Mouse (Mus musculus) CH12.LX (cell line): ENCODE measurements around the gene Fnbp1. TPM values are rescaled to one million over a fixed set of nuclear protein-coding genes. Genes with fewer than 3 reads are reported as not detected.
A peak's percentile ranks its signal among the peaks of the same experiment; 100 is the strongest.
"Not testable (repeated sequence)": the region's sequence is repeated elsewhere in the genome, so short reads cannot be mapped to it uniquely, and the experiment has no call there.

ENCODE experiments used
- DNase-seq: peaks from one replicate; pipeline ENCODE4 v3.0.0-alpha.2; 2013; ENCODE audit errors: extremely low read depth
- H3K27ac ChIP-seq: 2 replicates; pipeline ENCODE4 v1.5.1; 2012; ENCODE audit warnings: low read depth, mild to moderate bottlenecking, control low read depth, moderate library complexity; ENCODE audit not compliant: insufficient read depth
- H3K27me3 ChIP-seq: replicated peaks from 2 replicates; pipeline ENCODE3; 2012; ENCODE audit warnings: inconsistent platforms
- H3K36me3 ChIP-seq, 2 experiments: replicated peaks in 1 of 2; 2 replicates each; pipeline versions ENCODE3 to v1.6.1; 2012; ENCODE audit warnings: inconsistent platforms in 1 of 2, low read length in 1 of 2, mild to moderate bottlenecking in 1 of 2, mixed read lengths in 1 of 2, moderate library complexity in 1 of 2; ENCODE audit not compliant: control insufficient read depth in 1 of 2, insufficient read depth in 1 of 2
- H3K4me1 ChIP-seq, 2 experiments: 2 replicates each; pipeline ENCODE4 v1.6.1; 2012; ENCODE audit warnings: inconsistent platforms in 1 of 2, moderate library complexity in 1 of 2; ENCODE audit not compliant: insufficient read depth in 2 of 2, control insufficient read depth in 1 of 2
- H3K4me2 ChIP-seq: 2 replicates; pipeline ENCODE4 v1.6.1; 2012; ENCODE audit warnings: low read depth, mild to moderate bottlenecking, control low read depth; ENCODE audit not compliant: poor library complexity, insufficient read depth, severe bottlenecking
- H3K4me3 ChIP-seq, 3 experiments: fragments of 150-350 bp in 1 of 3; sonication (generic) in 1 of 3; replicated peaks in 1 of 3; 2 replicates each; pipeline versions ENCODE3 to v1.5.1; 2011 to 2012; ENCODE audit warnings: low read depth in 2 of 3, low read length in 2 of 3, mild to moderate bottlenecking in 2 of 3, moderate library complexity in 2 of 3, control low read depth in 1 of 3, improper control_type of control experiment in 1 of 3, inconsistent platforms in 1 of 3, mixed read lengths in 1 of 3; ENCODE audit not compliant: poor library complexity in 1 of 3
- H3K79me2 ChIP-seq: replicated peaks from 2 replicates; pipeline ENCODE4 v1.6.1; 2012; ENCODE audit warnings: mild to moderate bottlenecking, moderate library complexity; ENCODE audit not compliant: control insufficient read depth, poor library complexity, insufficient read depth, severe bottlenecking; ENCODE audit errors: extremely low read depth
- H3K9ac ChIP-seq: 2 replicates; pipeline ENCODE4 v1.6.1; 2012; ENCODE audit warnings: low read depth, mild to moderate bottlenecking, control low read depth, moderate library complexity; ENCODE audit not compliant: insufficient read depth
- H3K9me3 ChIP-seq: replicated peaks from 2 replicates; pipeline ENCODE3; 2012; ENCODE audit warnings: low read length, inconsistent platforms, mixed read lengths
- CTCF ChIP-seq, 2 experiments: IDR thresholded peaks in 1 of 2; conservative IDR thresholded peaks in 1 of 2; 2 replicates each; pipeline ENCODE4 v1.5.1; 2011 to 2012; ENCODE audit warnings: low read depth in 2 of 2, low read length in 2 of 2, improper control_type of control experiment in 1 of 2, inconsistent platforms in 1 of 2, mild to moderate bottlenecking in 1 of 2, moderate library complexity in 1 of 2
- EP300 ChIP-seq: IDR thresholded peaks from 2 replicates; pipeline ENCODE4 v1.6.1; 2011; ENCODE audit warnings: low read length, improper control_type of control experiment
- JUN ChIP-seq: IDR thresholded peaks from 2 replicates; pipeline ENCODE4 v1.6.1; 2011; ENCODE audit warnings: low read depth, mild to moderate bottlenecking, low read length, improper control_type of control experiment, moderate library complexity; ENCODE audit not compliant: insufficient read depth
- JUND ChIP-seq: conservative IDR thresholded peaks from 2 replicates; pipeline ENCODE4 v1.6.1; 2011; ENCODE audit warnings: low read depth, low read length, improper control_type of control experiment
- MAX ChIP-seq: IDR thresholded peaks from 2 replicates; pipeline ENCODE4 v1.6.1; 2011; ENCODE audit warnings: low read length, improper control_type of control experiment
- MAZ ChIP-seq: IDR thresholded peaks from 2 replicates; pipeline ENCODE4 v1.6.1; 2012; ENCODE audit warnings: low read depth, mild to moderate bottlenecking, inconsistent platforms, low read length, improper control_type of control experiment, moderate library complexity
- MEF2A ChIP-seq: IDR thresholded peaks from 2 replicates; pipeline ENCODE4 v1.6.1; 2014; ENCODE audit warnings: low read depth, mild to moderate bottlenecking, inconsistent platforms, low read length, improper control_type of control experiment, borderline replicate concordance
- MXI1 ChIP-seq: IDR thresholded peaks from 2 replicates; pipeline ENCODE4 v1.6.1; 2011; ENCODE audit warnings: mild to moderate bottlenecking, low read depth, low read length, improper control_type of control experiment
- MYC ChIP-seq: IDR thresholded peaks from 2 replicates; pipeline ENCODE4 v1.6.1; 2011; ENCODE audit warnings: low read depth, mild to moderate bottlenecking, improper control_type of control experiment, low read length
- POLR2AphosphoS2 ChIP-seq: IDR thresholded peaks from 2 replicates; pipeline ENCODE4 v1.6.1; 2011; ENCODE audit warnings: low read depth, low read length, improper control_type of control experiment
- RCOR1 ChIP-seq: conservative IDR thresholded peaks from 2 replicates; pipeline ENCODE4 v1.6.1; 2012; ENCODE audit warnings: low read depth, mild to moderate bottlenecking, inconsistent platforms, low read length, improper control_type of control experiment
- SIN3A ChIP-seq: IDR thresholded peaks from 2 replicates; pipeline ENCODE4 v1.6.1; 2012; ENCODE audit warnings: low read length, improper control_type of control experiment, inconsistent platforms
- SMC3 ChIP-seq: IDR thresholded peaks from 2 replicates; pipeline ENCODE4 v1.6.1; 2011; ENCODE audit warnings: low read depth, low read length, improper control_type of control experiment
- TCF12 ChIP-seq: IDR thresholded peaks from 2 replicates; pipeline ENCODE4 v1.6.1; 2014; ENCODE audit warnings: low read depth, mild to moderate bottlenecking, inconsistent platforms, low read length, improper control_type of control experiment
- USF2 ChIP-seq: conservative IDR thresholded peaks from 2 replicates; pipeline ENCODE4 v1.6.1; 2011; ENCODE audit warnings: low read depth, low read length, improper control_type of control experiment
- ZC3H11A ChIP-seq: IDR thresholded peaks from 2 replicates; pipeline ENCODE4 v1.6.1; 2012; ENCODE audit warnings: low read depth, mild to moderate bottlenecking, inconsistent platforms, low read length, improper control_type of control experiment
- ZNF384 ChIP-seq: IDR thresholded peaks from 2 replicates; pipeline ENCODE4 v1.6.1; 2012; ENCODE audit warnings: low read depth, low read length, improper control_type of control experiment, inconsistent platforms
- dilution Hi-C: fragments of 300-500 bp; cut with MboI; formaldehyde crosslinking; loops from 2 replicates; pipeline ENCODE4 v1.14.3; 2020; ENCODE audit warnings: low sequenced_read_pairs; ENCODE audit not compliant: extremely low pct_unique_long_range_greater_than_20kb, extremely low pct_ligation_motif_present
- in situ Hi-C: fragments of 300-500 bp; cut with MboI; formaldehyde crosslinking; loops from 3 replicates; pipeline ENCODE4 v1.14.3; 2019; ENCODE audit warnings: low sequenced_read_pairs, low pct_ligation_motif_present, low pct_unique_long_range_greater_than_20kb, mixed read lengths
- polyA plus RNA-seq: library from polyadenylated mRNA; unstranded; fragments of >175 nt; gene quantifications from 2 replicates; pipeline ENCODE4 v1.2.1, GENCODE M21; 2012; ENCODE audit warnings: low read depth; ENCODE audit not compliant: insufficient read length
- total RNA-seq, 2 experiments: library from RNA; depleted of rRNA; stranded (reverse); fragments of 300-350 nt in 1 of 2; fragments of >200 nt in 1 of 2; gene quantifications; 2 replicates each; pipeline ENCODE4 v1.2.3; 2012 to 2014

Fnbp1 gene
- total and polyA plus RNA-seq, 3 experiments = 29.6 to 133 (median 50.5) TPM

DNA sequence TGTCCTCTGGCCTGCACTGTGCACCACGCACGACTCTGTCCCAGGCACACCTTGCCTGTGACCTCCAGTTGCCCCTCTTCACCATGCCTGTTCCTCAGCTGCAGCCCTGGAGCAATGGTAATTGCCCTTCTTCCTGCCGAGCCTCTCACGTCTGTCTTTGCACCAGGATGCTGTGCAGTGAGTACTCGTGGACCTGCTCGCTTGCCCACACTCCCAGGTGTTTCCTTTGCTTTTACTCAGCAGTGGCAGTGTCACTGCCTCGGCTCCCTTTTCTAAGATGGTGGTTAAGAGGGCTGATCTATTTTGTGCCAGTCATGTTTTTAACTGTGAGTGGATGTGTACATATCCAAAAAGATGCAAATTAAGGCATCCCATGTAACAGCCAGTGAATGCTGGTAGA lies 37.7 kb upstream of the Fnbp1 start:
- Histone ChIP-seq H3K9ac (no peak overlapping the region), H3K27ac (no peak overlapping the region), H3K36me3 (peaks cover 74 to 93% of the 10 kb centered on the region in 2 experiments), H3K27me3 (no peaks in the 10 kb centered on the region), H3K79me2 (no peaks in the 10 kb centered on the region), H3K4me2 (no peak overlapping the region), H3K4me1 (peaks cover 0 to 18% of the 10 kb centered on the region in 2 experiments; a peak in 2 of 4 replicates), H3K4me3 (no peak overlapping the region), H3K9me3 (no peaks in the 10 kb centered on the region)
- dilution Hi-C loops = no loop called here
- TF ChIP-seq JUN (no peak), MAX (no peak)
- in situ Hi-C loops = no loop called here
- no peak for DNase-seq

DNA sequence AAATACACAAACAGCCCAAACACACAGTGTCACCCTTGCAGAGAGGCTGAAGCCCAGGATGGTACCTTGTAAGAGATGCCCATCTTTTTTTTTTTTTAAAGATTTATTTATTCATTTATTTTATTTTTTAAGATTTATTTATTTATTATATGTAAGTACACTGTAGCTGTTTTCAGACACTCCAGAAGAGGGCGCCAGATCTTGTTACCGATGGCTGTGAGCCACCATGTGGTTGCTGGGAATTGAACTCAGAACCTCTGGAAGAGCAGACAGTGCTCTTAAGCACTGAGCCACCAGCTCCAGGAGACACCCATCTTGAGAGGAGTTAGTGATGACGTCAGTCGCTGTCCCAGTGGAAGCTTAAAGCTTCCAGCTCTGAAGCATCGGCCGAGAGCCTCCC lies 36.8 kb upstream of the Fnbp1 start:
- H3K4me3 ChIP-seq, in situ Hi-C loops, H3K4me2 ChIP-seq, H3K9ac ChIP-seq, H3K79me2 ChIP-seq, H3K27ac ChIP-seq, H3K27me3 ChIP-seq, dilution Hi-C loops, H3K9me3 ChIP-seq, DNase-seq: not testable (repeated sequence)
- Histone ChIP-seq H3K36me3 (peaks cover 74 to 93% of the 10 kb centered on the region in 2 experiments), H3K4me1 (peaks cover 0 to 18% of the 10 kb centered on the region in 2 experiments; a peak in 2 of 4 replicates)
- TF ChIP-seq CTCF (conservative IDR thresholded peaks at IDR 0.05 in 1 of 2, IDR thresholded peaks at IDR 0.05 in 1 of 2; ENCODE audit: low read depth in 2 of 2, low read length in 2 of 2) = peak in 1 of 2 experiments; percentile 43; a peak in 2 of 4 replicates

DNA sequence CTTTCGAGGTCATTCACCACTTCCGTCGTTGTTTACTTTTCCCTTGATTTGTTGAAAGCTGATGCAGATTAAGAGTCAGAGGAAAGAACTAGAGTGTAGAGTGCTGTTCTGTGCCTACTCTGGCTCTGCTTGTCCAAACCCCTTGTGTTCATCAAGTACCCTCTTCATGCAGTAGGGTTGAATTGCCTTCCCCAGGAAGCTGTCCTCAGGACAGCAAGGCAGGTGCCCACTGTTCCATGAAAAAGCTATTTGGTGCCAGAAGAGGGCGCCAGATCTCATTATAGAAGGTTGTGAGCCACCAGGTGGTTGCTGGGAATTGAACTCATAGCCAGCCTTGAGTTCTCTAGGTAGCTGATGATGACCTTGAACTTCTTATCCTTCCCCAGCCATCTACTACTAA lies 31.5 kb upstream of the Fnbp1 start:
- peak; percentile 33 for DNase-seq

DNA sequence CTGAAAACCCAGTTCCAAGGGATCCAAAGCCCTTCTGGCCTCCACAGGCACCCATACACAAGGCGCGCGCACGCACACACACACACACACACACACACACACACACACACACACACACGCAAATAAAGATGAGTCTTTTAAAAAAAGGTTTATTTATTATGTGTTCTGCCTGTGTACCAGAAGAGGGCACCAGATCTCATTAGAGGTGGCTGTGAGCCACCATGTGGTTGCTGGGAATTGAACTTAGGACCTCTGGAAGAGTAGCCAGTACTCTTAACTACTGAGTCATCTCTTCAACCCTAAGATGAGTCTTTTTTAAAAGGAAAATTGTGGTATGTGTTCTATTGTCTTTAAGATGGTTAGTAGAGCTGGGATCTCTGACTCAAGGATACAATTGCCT lies 30.7 kb upstream of the Fnbp1 start:
- in situ Hi-C loops (no loop called here), dilution Hi-C loops (no loop called here)
- Histone ChIP-seq H3K9ac (no peak overlapping the region), H3K27me3 (no peaks in the 10 kb centered on the region), H3K36me3 (peaks cover 83 to 93% of the 10 kb centered on the region in 2 experiments), H3K4me2 (no peak overlapping the region), H3K27ac (no peak overlapping the region), H3K79me2 (no peaks in the 10 kb centered on the region), H3K4me1 (peaks cover 0 to 12% of the 10 kb centered on the region in 2 experiments; a peak in 2 of 4 replicates), H3K9me3 (no peaks in the 10 kb centered on the region), H3K4me3 (no peak overlapping the region)
- DNase-seq = no peak
- no peak for TF ChIP-seq ZNF384
- TF ChIP-seq POLR2AphosphoS2 = no peak
- TF ChIP-seq ZC3H11A = no peak
- no peak for TF ChIP-seq JUND
- TF ChIP-seq USF2 = no peak
- TF ChIP-seq RCOR1 = no peak
- TF ChIP-seq MYC = peak; percentile 68; the same call in 1 of the 2 replicates
- TF ChIP-seq EP300 = no peak
- no peak for TF ChIP-seq TCF12
- no peak for TF ChIP-seq SIN3A
- TF ChIP-seq SMC3 = peak; percentile 38; the same call in 1 of the 2 replicates
- no peak for TF ChIP-seq MAX
- TF ChIP-seq MAZ = no peak
- TF ChIP-seq MXI1 = no peak
- peak in 1 of 2 experiments; percentile 64; a peak in 2 of 4 replicates for TF ChIP-seq CTCF (conservative IDR thresholded peaks at IDR 0.05 in 1 of 2, IDR thresholded peaks at IDR 0.05 in 1 of 2; ENCODE audit: low read depth in 2 of 2, low read length in 2 of 2)
- no peak for TF ChIP-seq MEF2A

More for the DNA sequence above, 31.5 kb upstream of the Fnbp1 start:
- dilution Hi-C loops (no loop called here), in situ Hi-C loops (no loop called here)
- Histone ChIP-seq H3K27me3 (no peaks in the 10 kb centered on the region), H3K27ac (no peak overlapping the region), H3K79me2 (no peaks in the 10 kb centered on the region), H3K4me1 (peaks cover 0 to 12% of the 10 kb centered on the region in 2 experiments; a peak in 2 of 4 replicates), H3K36me3 (peaks cover 86 to 94% of the 10 kb centered on the region in 2 experiments), H3K9ac (no peak overlapping the region), H3K9me3 (no peaks in the 10 kb centered on the region), H3K4me2 (no peak overlapping the region), H3K4me3 (no peak overlapping the region)
- TF ChIP-seq CTCF (conservative IDR thresholded peaks at IDR 0.05 in 1 of 2, IDR thresholded peaks at IDR 0.05 in 1 of 2; ENCODE audit: low read depth in 2 of 2, low read length in 2 of 2) (peak in 1 of 2 experiments; percentile 52; a peak in 2 of 4 replicates), SMC3 (peak; percentile 15; the same call in 1 of the 2 replicates), MEF2A (no peak)
